Mouse (Mus musculus): ENCODE data around the gene Cacnb4.

DNA sequence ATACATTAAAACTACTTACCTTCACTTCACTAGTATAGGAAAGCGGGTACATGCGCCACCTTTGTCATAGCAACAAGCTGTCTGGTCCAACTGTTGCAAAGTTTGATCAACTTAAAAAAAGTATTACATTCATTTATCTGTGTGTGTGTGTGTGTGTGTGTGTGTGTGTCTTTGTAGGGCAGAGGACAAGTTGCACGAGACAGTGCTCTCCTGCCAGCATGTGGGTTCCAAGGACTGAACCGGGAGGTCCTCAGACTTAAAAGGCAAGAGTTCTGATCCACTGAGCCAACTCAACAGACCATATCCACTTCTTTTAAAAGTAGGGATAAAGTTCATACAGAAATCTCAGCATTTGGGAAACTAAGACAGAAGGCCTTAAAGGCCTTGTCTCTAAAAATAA, 37.5 kb upstream of the Cacnb4 start:
- TF ChIP-seq POLR2A (IDR thresholded peaks at IDR 0.05; ENCODE audit: control insufficient read depth, low read depth, low read length) = no peak
- no peak for TF ChIP-seq CTCF (IDR thresholded peaks at IDR 0.05; ENCODE audit: control insufficient read depth, insufficient read depth, insufficient replicate concordance, low read depth, low read length)
